Mouse (Mus musculus): Measurements from ENCODE around the gene Utp14a.

DNA sequence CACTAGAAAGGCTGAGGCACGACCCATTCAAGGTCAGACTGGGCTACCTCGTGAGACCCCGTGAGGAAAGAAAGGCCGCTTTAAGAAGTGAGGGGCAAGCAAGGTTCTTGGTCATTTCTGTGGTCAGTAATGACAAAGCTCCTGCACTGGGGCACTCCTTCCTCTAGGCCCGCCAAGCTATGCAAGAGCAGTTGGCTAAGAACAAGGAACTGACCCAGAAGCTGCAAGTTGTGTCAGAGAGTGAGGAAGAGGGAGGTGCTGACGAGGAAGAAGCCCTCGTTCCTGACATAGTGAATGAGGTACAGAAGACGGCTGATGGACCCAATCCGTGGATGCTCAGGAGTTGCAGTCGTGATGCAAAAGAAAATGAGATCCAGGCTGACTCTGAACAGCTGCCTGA lies 18.0 kb downstream of the Utp14a start:
- TF ChIP-seq POLR2A (IDR thresholded peaks at IDR 0.05; ENCODE audit: insufficient read depth, low read length) (no peak), CTCF (IDR thresholded peaks at IDR 0.05; ENCODE audit: low read depth, low read length) (no peak)
